Mouse (Mus musculus) embryonic facial prominence, embryonic 14.5 days (tissue): Measurements from ENCODE around the gene Rflna. TPM values are rescaled to one million over a fixed set of nuclear protein-coding genes. Genes with fewer than 3 reads are reported as not detected.

Experiments
- polyA plus RNA-seq: library from polyadenylated mRNA; unstranded; fragments of >200 nt; fragmentation: Nextera tagmentation; extraction: Ambion mirVana; gene quantifications from 2 replicates; pipeline ENCODE4 v1.2.1, GENCODE M21; 2014

The Rflna gene
- polyA plus RNA-seq, 1 experiment from 2014 or later, result 19.3 TPM

Other genes with a start within 250 kb of the Rflna start
- gene Ccdc92, start 140.8 kb upstream of the Rflna start, polyA plus RNA-seq, result 8.5 and 10.1 TPM in 2 replicates
- 59.0 and 71.7 TPM in 2 replicates for gene Zfp664, start 140.5 kb upstream of the Rflna start, polyA plus RNA-seq
- 34.9 and 37.3 TPM in 2 replicates for gene Ncor2, start 176.0 kb downstream of the Rflna start, polyA plus RNA-seq